Mouse (Mus musculus): ENCODE measurements around the gene Hcst. TPM values are rescaled to one million over a fixed set of nuclear protein-coding genes. Genes with fewer than 3 reads are reported as not detected.

Gene Hcst
- polyA plus RNA-seq, 1 experiment from 2014 or later = 1.1 TPM

GRCm38 (mm10) chr7:30453327-30453726, 33.7 kb upstream of the Hcst start:
- Histone ChIP-seq H3K27ac (ENCODE audit: poor library complexity, severe bottlenecking) (no peak overlapping the region), H3K4me3 (no peak overlapping the region), H3K9ac (no peak overlapping the region), H3K4me1 (replicated peaks) (no peaks in the 10 kb centered on the region; the same call in none of the 2 replicates), H3K9me3 (replicated peaks) (0 out of 2 replicates have a peak, but pooled peaks cover 8% of the 10 kb centered on the region), H3K27me3 (replicated peaks) (peaks cover 85% of the 10 kb centered on the region), H3K4me2 (no peak overlapping the region), H3K36me3 (no peaks in the 10 kb centered on the region)
- WGBS = 25% methylated on average over 25 of the region's 25 CpGs
- ATAC-seq (ENCODE audit: insufficient number of reproducible peaks, low FRiP score) = no peak

DNA sequence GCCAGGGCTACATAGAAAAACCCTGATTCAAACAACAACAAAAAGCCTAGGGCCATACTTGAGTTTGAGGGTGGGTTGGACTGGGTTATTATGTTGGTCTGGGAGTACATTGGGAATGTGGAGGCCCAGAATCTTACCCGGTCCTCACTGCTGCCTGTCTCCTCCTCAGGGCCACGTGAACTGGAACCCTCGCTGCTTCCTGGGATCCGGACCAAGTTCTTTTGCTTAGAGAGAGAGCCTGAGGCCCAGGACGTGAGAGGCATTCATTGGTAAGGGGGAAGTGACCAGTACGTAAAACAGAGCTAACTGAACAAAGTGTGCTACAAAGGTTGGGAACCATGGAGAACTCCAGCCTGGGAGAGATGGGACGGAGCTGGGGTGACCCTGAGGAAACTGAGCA, 30.6 kb upstream of the Hcst start:
- H3K9ac ChIP-seq = no peak overlapping the region
- H3K36me3 ChIP-seq = no peaks in the 10 kb centered on the region
- ATAC-seq (ENCODE audit: insufficient number of reproducible peaks, low FRiP score) = no peak
- H3K4me1 ChIP-seq (replicated peaks) = no peaks in the 10 kb centered on the region; the same call in 1 of the 2 replicates
- H3K27me3 ChIP-seq (replicated peaks) = peaks cover 71% of the 10 kb centered on the region
- WGBS = 57% methylated on average over 7 of the region's 7 CpGs
- H3K9me3 ChIP-seq (replicated peaks) = 0 out of 2 replicates have a peak, but pooled peaks cover under 1% of the 10 kb centered on the region
- H3K4me3 ChIP-seq = no peak overlapping the region
- no peak overlapping the region for H3K4me2 ChIP-seq
- H3K27ac ChIP-seq (ENCODE audit: poor library complexity, severe bottlenecking) = no peak overlapping the region

GRCm38 (mm10) chr7:30444971-30445751, 25.5 kb upstream of the Hcst start, which contains the start of gene Aplp1:
TSS of gene Aplp1 (minus strand) at chr7:30445535.
- Histone ChIP-seq H3K4me3 (peak within 1 kb of the TSS; percentile 61), H3K4me2 (peak within 1 kb of the TSS; percentile 87), H3K27ac (ENCODE audit: poor library complexity, severe bottlenecking) (no peak within 1 kb of the TSS), H3K9me3 (replicated peaks) (no peaks in the 10 kb centered on the region), H3K27me3 (replicated peaks) (peaks cover 67% of the 10 kb centered on the region), H3K9ac (peak within 1 kb of the TSS; percentile 73), H3K36me3 (no peaks in the 10 kb centered on the region), H3K4me1 (replicated peaks) (peaks cover 13% of the 10 kb centered on the region)
- under 1% methylated on average over 68 of the region's 72 CpGs for WGBS
- peak; percentile 79 for ATAC-seq (ENCODE audit: insufficient number of reproducible peaks, low FRiP score)

GRCm38 (mm10) chr7:30444154-30444970, 24.7 kb upstream of the Hcst start:
- 0 out of 2 replicates have a peak, but pooled peaks have one; percentile 17 for ATAC-seq (ENCODE audit: insufficient number of reproducible peaks, low FRiP score)
- H3K36me3 ChIP-seq = no peaks in the 10 kb centered on the region
- peak overlapping the region; percentile 73 for H3K9ac ChIP-seq
- peak overlapping the region; percentile 61 for H3K4me3 ChIP-seq
- H3K27ac ChIP-seq (ENCODE audit: poor library complexity, severe bottlenecking) = no peak overlapping the region
- peak overlapping the region; percentile 87 for H3K4me2 ChIP-seq
- H3K27me3 ChIP-seq (replicated peaks) = peaks cover 68% of the 10 kb centered on the region
- 1% methylated on average over 36 of the region's 38 CpGs for WGBS
- H3K4me1 ChIP-seq (replicated peaks) = peaks cover 13% of the 10 kb centered on the region
- H3K9me3 ChIP-seq (replicated peaks) = no peaks in the 10 kb centered on the region

DNA sequence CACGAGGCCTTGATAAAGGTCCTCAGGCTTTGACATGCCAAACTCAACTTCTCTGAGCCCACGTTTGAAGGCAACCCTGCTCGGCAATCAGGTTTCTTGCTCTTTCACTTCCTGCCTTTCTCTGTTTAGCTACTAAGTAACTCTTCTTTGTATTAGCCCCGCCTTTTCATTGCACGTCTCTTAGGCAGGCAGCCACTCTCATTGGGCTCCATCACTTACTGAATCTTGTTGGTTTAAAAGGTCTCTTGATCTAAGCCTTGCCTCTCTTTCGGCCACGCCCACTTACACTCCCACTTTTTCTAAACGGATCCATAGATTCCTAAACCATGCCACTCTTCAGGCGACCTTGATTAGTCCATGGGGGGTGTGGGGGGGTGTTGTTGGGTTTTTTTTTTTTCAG, 24.0 kb upstream of the Hcst start:
- 23% methylated on average over 9 of the region's 9 CpGs for WGBS
- ATAC-seq (ENCODE audit: insufficient number of reproducible peaks, low FRiP score) = no peak
- Histone ChIP-seq H3K36me3 (no peaks in the 10 kb centered on the region), H3K4me2 (peak overlapping the region; percentile 87; the same call in 1 of the 2 replicates), H3K4me1 (replicated peaks) (peaks cover 13% of the 10 kb centered on the region), H3K4me3 (no peak overlapping the region), H3K27me3 (replicated peaks) (peaks cover 75% of the 10 kb centered on the region), H3K9me3 (replicated peaks) (no peaks in the 10 kb centered on the region), H3K27ac (ENCODE audit: poor library complexity, severe bottlenecking) (no peak overlapping the region), H3K9ac (no peak overlapping the region)

DNA sequence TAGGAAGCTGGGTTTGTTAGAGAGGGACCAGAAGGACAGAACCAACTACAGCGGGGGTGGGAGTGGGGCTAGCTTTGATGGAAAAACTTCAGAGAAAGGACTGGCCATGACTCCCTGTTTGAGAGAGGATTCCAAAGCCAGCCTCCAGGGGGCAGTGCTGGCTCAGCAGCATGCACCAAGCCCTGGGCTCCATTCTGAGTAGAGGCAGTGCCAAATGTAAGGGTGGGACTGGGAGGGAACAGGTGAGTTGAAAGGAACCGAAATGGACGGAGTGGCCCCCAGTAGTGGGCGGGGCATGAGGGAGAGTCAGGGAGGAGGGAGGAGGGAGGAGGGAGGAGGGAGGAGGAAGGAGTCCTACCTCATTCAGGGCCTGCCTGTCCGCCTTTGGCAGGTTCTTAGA, 21.0 kb upstream of the Hcst start:
- Histone ChIP-seq H3K27ac (ENCODE audit: poor library complexity, severe bottlenecking) (no peak overlapping the region), H3K4me2 (no peak overlapping the region), H3K27me3 (replicated peaks) (peaks cover 86% of the 10 kb centered on the region), H3K4me1 (replicated peaks) (peaks cover 13% of the 10 kb centered on the region), H3K9me3 (replicated peaks) (no peaks in the 10 kb centered on the region), H3K36me3 (no peaks in the 10 kb centered on the region), H3K4me3 (no peak overlapping the region), H3K9ac (no peak overlapping the region)
- 12% methylated on average over 5 of the region's 5 CpGs for WGBS
- no peak for ATAC-seq (ENCODE audit: insufficient number of reproducible peaks, low FRiP score)

DNA sequence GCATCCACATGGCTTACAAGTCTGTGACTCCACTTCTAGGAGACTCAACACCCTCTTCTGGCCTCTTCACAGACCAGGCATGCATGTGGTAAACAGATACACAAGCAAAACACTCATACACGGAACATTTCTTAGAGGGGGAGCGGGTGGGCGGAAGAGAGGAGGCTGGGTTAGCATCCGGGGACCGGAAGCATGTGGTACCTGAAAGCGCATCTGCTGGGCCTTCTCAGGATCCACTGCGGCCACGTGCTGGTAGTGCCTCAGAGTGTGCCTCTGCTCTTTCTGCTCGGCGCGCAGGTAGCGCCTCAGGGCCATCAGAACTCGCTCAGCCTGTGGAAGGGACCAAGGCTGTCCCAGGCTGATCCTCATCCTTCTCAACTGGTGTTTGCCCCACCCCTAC, 20.1 kb upstream of the Hcst start:
- Histone ChIP-seq H3K4me2 (no peak overlapping the region), H3K27ac (ENCODE audit: poor library complexity, severe bottlenecking) (no peak overlapping the region), H3K4me3 (no peak overlapping the region), H3K9ac (no peak overlapping the region), H3K9me3 (replicated peaks) (no peaks in the 10 kb centered on the region), H3K27me3 (replicated peaks) (peaks cover 86% of the 10 kb centered on the region), H3K36me3 (no peaks in the 10 kb centered on the region), H3K4me1 (replicated peaks) (peaks cover 8% of the 10 kb centered on the region)
- WGBS = 62% methylated on average over 13 of the region's 13 CpGs
- ATAC-seq (ENCODE audit: insufficient number of reproducible peaks, low FRiP score) = no peak

- WGBS = 20% methylated on average over 10 of the region's 10 CpGs
- H3K27me3 ChIP-seq (replicated peaks) = peaks cover 64% of the 10 kb centered on the region
- no peak overlapping the region for H3K4me2 ChIP-seq
- H3K27ac ChIP-seq (ENCODE audit: poor library complexity, severe bottlenecking) = no peak overlapping the region
- no peaks in the 10 kb centered on the region for H3K9me3 ChIP-seq (replicated peaks)
- no peaks in the 10 kb centered on the region for H3K36me3 ChIP-seq
- H3K9ac ChIP-seq = no peak overlapping the region
- H3K4me3 ChIP-seq = no peak overlapping the region
- H3K4me1 ChIP-seq (replicated peaks) = no peaks in the 10 kb centered on the region
- no peak for ATAC-seq (ENCODE audit: insufficient number of reproducible peaks, low FRiP score)
These were observed 17.2 kb upstream of the Hcst start for GRCm38 (mm10) chr7:30436879-30437278.

DNA sequence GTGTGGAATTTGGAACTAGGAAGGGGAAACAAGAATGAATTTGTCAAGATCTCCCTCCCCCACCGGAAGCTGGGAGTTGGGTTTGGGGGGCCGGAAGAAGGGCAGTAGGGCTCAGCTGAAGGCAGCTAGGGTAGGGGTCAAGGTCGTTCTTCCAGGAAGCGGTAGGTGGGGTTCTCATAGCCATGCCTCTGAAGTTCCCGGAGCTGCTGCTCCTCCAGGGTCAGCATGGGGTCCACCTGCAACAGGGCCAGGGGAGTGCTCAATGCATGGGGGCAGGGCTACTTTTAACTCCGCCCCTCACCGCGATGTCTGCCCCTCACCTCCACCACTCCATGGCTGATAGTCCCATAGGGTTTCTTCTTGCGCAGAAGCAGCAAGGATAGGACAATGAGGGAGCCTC, 15.5 kb upstream of the Hcst start:
- Histone ChIP-seq H3K4me1 (replicated peaks) (no peaks in the 10 kb centered on the region; the same call in 1 of the 2 replicates), H3K9me3 (replicated peaks) (no peaks in the 10 kb centered on the region), H3K27me3 (replicated peaks) (peaks cover 55% of the 10 kb centered on the region), H3K9ac (no peak overlapping the region), H3K27ac (ENCODE audit: poor library complexity, severe bottlenecking) (no peak overlapping the region), H3K4me3 (no peak overlapping the region), H3K4me2 (no peak overlapping the region), H3K36me3 (no peaks in the 10 kb centered on the region)
- 0 out of 2 replicates have a peak, but pooled peaks have one; percentile 39 for ATAC-seq (ENCODE audit: insufficient number of reproducible peaks, low FRiP score)
- 40% methylated on average over 9 of the region's 9 CpGs for WGBS

GRCm38 (mm10) chr7:30434701-30435100, 15.0 kb upstream of the Hcst start:
- Histone ChIP-seq H3K9me3 (replicated peaks) (no peaks in the 10 kb centered on the region), H3K4me1 (replicated peaks) (no peaks in the 10 kb centered on the region; the same call in 1 of the 2 replicates), H3K9ac (no peak overlapping the region), H3K27me3 (replicated peaks) (peaks cover 50% of the 10 kb centered on the region), H3K4me3 (no peak overlapping the region), H3K36me3 (no peaks in the 10 kb centered on the region), H3K4me2 (no peak overlapping the region), H3K27ac (ENCODE audit: poor library complexity, severe bottlenecking) (no peak overlapping the region)
- WGBS = 63% methylated on average over 10 of the region's 10 CpGs
- ATAC-seq (ENCODE audit: insufficient number of reproducible peaks, low FRiP score) = no peak

DNA sequence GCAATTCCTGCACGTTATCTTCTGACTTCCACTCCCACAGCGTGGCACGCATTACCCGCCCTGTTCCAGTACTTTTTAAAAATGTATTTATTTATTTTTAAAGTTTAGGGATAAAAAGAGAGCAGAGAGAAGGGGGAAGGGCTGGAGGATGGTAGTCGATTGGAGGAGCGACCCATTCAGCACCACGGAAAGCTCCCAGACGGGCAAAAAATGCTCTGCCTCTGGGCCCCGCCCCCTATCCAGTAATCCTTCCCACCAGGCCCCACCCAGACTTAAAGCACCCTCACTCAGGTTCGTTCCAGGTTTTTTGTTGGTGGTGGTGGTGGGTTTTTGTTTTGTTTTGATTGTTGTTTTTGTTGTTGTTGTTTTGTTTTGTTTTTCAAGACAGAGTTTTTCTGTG, 14.6 kb upstream of the Hcst start:
- H3K9me3 ChIP-seq (replicated peaks) = no peaks in the 10 kb centered on the region
- 2% methylated on average over 10 of the region's 10 CpGs for WGBS
- no peak overlapping the region for H3K27ac ChIP-seq (ENCODE audit: poor library complexity, severe bottlenecking)
- no peak overlapping the region for H3K4me3 ChIP-seq
- H3K4me2 ChIP-seq = no peak overlapping the region
- H3K27me3 ChIP-seq (replicated peaks) = peaks cover 46% of the 10 kb centered on the region
- H3K36me3 ChIP-seq = no peaks in the 10 kb centered on the region
- no peak overlapping the region for H3K9ac ChIP-seq
- no peaks in the 10 kb centered on the region; the same call in 1 of the 2 replicates for H3K4me1 ChIP-seq (replicated peaks)
- no peak for ATAC-seq (ENCODE audit: insufficient number of reproducible peaks, low FRiP score)
